Mouse (Mus musculus) adrenal gland, postnatal 0 days (tissue): ENCODE measurements around the gene Ocm. TPM values are rescaled to one million over a fixed set of nuclear protein-coding genes. Genes with fewer than 3 reads are reported as not detected.

Experiments used
- polyA plus RNA-seq: library from polyadenylated mRNA; unstranded; fragments of >200 nt; fragmentation: Nextera tagmentation; extraction: Ambion mirVana; gene quantifications from 2 replicates; pipeline ENCODE4 v1.2.1, GENCODE M21; 2015

The Ocm gene
- 0.35 TPM in 1 of 2 replicates, not detected in the other for polyA plus RNA-seq

GRCm38 (mm10) chr5:144026620-144027263 lies at the start of gene Ocm:
Gene Ocm (minus strand): TSS chr5:144026670.

GRCm38 (mm10) chr5:144014551-144015311 lies 11.7 kb downstream of the Ocm start, which contains the start of gene Ccz1:
Gene Ccz1 (minus strand): TSS chr5:144014877.

Other genes with a start within 250 kb of the Ocm start
- 21.4 and 30.9 TPM in 2 replicates for gene Eif2ak1, start 208.9 kb downstream of the Ocm start, polyA plus RNA-seq
- gene Ankrd61, start 129.0 kb downstream of the Ocm start, polyA plus RNA-seq, result 0.06 and 0.12 TPM in 2 replicates
- gene Aimp2, start 116.8 kb downstream of the Ocm start, polyA plus RNA-seq, result 51.4 and 57.8 TPM in 2 replicates
- gene Pms2, start 116.7 kb downstream of the Ocm start, polyA plus RNA-seq, result 10.6 and 17.7 TPM in 2 replicates
- 0.46 TPM in 1 of 2 replicates, not detected in the other for gene Gm42421, start 98.5 kb downstream of the Ocm start, polyA plus RNA-seq
- 0.85 and 1.7 TPM in 2 replicates for gene Rsph10b, start 93.6 kb downstream of the Ocm start, polyA plus RNA-seq
- gene Ccz1, start 11.8 kb downstream of the Ocm start, polyA plus RNA-seq, result 56.7 and 92.8 TPM in 2 replicates
- 2.1 and 3.1 TPM in 2 replicates for gene Lmtk2, start 73.8 kb upstream of the Ocm start, polyA plus RNA-seq
- gene Bhlha15, start 163.6 kb upstream of the Ocm start, polyA plus RNA-seq, result 0.30 and 0.63 TPM in 2 replicates
- 13.5 and 25.7 TPM in 2 replicates for gene Tecpr1, start 196.9 kb upstream of the Ocm start, polyA plus RNA-seq
- gene Bri3, start 217.8 kb upstream of the Ocm start, polyA plus RNA-seq, result 222 and 239 TPM in 2 replicates